Mouse (Mus musculus): ENCODE measurements around the gene Ubqln4. TPM values are rescaled to one million over a fixed set of nuclear protein-coding genes. Genes with fewer than 3 reads are reported as not detected.

The Ubqln4 gene
- polyA plus RNA-seq (2017; shearing (Covaris generic)): 52.5 TPM

GRCm38 (mm10) chr3:88553525-88553879 is at the start of gene Ubqln4:
Gene Ubqln4 (plus strand): TSS chr3:88553758.

GRCm38 (mm10) chr3:88509692-88510420 is 43.7 kb upstream of the Ubqln4 start, which contains the start of gene Lmna:
Gene Lmna (minus strand): TSS chr3:88509956.

GRCm38 (mm10) chr3:88532299-88532674 is 21.3 kb upstream of the Ubqln4 start, which contains the start of gene Mex3a:
Gene Mex3a (plus strand): TSS chr3:88532395.

GRCm38 (mm10) chr3:88548180-88548917 is 5.2 kb upstream of the Ubqln4 start, which contains the start of gene Rab25:
Gene Rab25 (minus strand): TSS chr3:88548300.

GRCm38 (mm10) chr3:88552676-88553524 is 658 bp upstream of the Ubqln4 start, which contains the start of gene Lamtor2:
Gene Lamtor2 (minus strand): TSS chr3:88553074.

GRCm38 (mm10) chr3:88575540-88575939 is 22.0 kb downstream of the Ubqln4 start, which contains the start of gene Ssr2:
Gene Ssr2 (plus strand): TSS chr3:88575876.

GRCm38 (mm10) chr3:88605666-88606065 is 52.1 kb downstream of the Ubqln4 start, which contains the start of gene Arhgef2:
Gene Arhgef2 (plus strand): TSS chr3:88605966.

Other genes with a start within 250 kb of the Ubqln4 start
- gene Glmp, start 228.7 kb upstream of the Ubqln4 start, polyA plus RNA-seq (2017; shearing (Covaris generic)): 385 TPM
- 1.4 TPM for gene Tmem79, start 217.6 kb upstream of the Ubqln4 start, polyA plus RNA-seq (2017; shearing (Covaris generic))
- gene Smg5, start 217.5 kb upstream of the Ubqln4 start, polyA plus RNA-seq (2017; shearing (Covaris generic)): 47.8 TPM
- gene Paqr6, start 189.2 kb upstream of the Ubqln4 start, polyA plus RNA-seq (2017; shearing (Covaris generic)): not detected
- gene Bglap3, start 181.0 kb upstream of the Ubqln4 start, polyA plus RNA-seq (2017; shearing (Covaris generic)): not detected
- gene Bglap2, start 175.1 kb upstream of the Ubqln4 start, polyA plus RNA-seq (2017; shearing (Covaris generic)): not detected
- gene Bglap, start 169.3 kb upstream of the Ubqln4 start, polyA plus RNA-seq (2017; shearing (Covaris generic)): not detected
- 44.0 TPM for gene Pmf1, start 143.4 kb upstream of the Ubqln4 start, polyA plus RNA-seq (2017; shearing (Covaris generic))
- gene Slc25a44, start 128.6 kb upstream of the Ubqln4 start, polyA plus RNA-seq (2017; shearing (Covaris generic)): 25.6 TPM
- gene Sema4a, start 92.6 kb upstream of the Ubqln4 start, polyA plus RNA-seq (2017; shearing (Covaris generic)): 80.1 TPM
- 9.1 TPM for gene Lmna, start 43.8 kb upstream of the Ubqln4 start, polyA plus RNA-seq (2017; shearing (Covaris generic))
- gene Mex3a, start 21.4 kb upstream of the Ubqln4 start, polyA plus RNA-seq (2017; shearing (Covaris generic)): 0.32 TPM
- gene Rab25, start 5.5 kb upstream of the Ubqln4 start, polyA plus RNA-seq (2017; shearing (Covaris generic)): not detected
- gene Lamtor2, start 684 bp upstream of the Ubqln4 start, polyA plus RNA-seq (2017; shearing (Covaris generic)): 227 TPM
- 146 TPM for gene Ssr2, start 22.1 kb downstream of the Ubqln4 start, polyA plus RNA-seq (2017; shearing (Covaris generic))
- 139 TPM for gene Arhgef2, start 52.2 kb downstream of the Ubqln4 start, polyA plus RNA-seq (2017; shearing (Covaris generic))
- not detected for gene Rxfp4, start 99.4 kb downstream of the Ubqln4 start, polyA plus RNA-seq (2017; shearing (Covaris generic))
- gene Khdc4, start 132.0 kb downstream of the Ubqln4 start, polyA plus RNA-seq (2017; shearing (Covaris generic)): 51.5 TPM
- gene Rit1, start 163.1 kb downstream of the Ubqln4 start, polyA plus RNA-seq (2017; shearing (Covaris generic)): 63.2 TPM
- 76.8 TPM for gene Syt11, start 221.4 kb downstream of the Ubqln4 start, polyA plus RNA-seq (2017; shearing (Covaris generic))